Mouse (Mus musculus) stomach, postnatal 0 days (tissue): ENCODE data around the gene Ddit4. TPM values are rescaled to one million over a fixed set of nuclear protein-coding genes. Genes with fewer than 3 reads are reported as not detected.

ENCODE experiments used
- ATAC-seq: fragments of 200-750 bp; cut with Nextera tagmentation; 2 replicates; pipeline ENCODE4 v1.8.0; 2017; ENCODE audit not compliant: low FRiP score, low TSS enrichment
- DNase-seq: peaks from one replicate; pipeline ENCODE4 v3.0.0-alpha.2; 2016; ENCODE audit warnings: low spot score
- H3K27ac ChIP-seq: fragments of 300-500 bp; sonication (generic); replicated peaks from 2 replicates; pipeline ENCODE4 v1.5.1; 2014; ENCODE audit warnings: mild to moderate bottlenecking, control low read depth
- H3K27me3 ChIP-seq: fragments of 300-500 bp; sonication (generic); 2 replicates; pipeline ENCODE4 v1.6.1; 2014; ENCODE audit warnings: low read length; ENCODE audit not compliant: control insufficient read depth, insufficient read depth
- H3K36me3 ChIP-seq: fragments of 300-500 bp; sonication (generic); 2 replicates; pipeline ENCODE4 v1.6.1; 2014; ENCODE audit warnings: low read length, mixed read lengths; ENCODE audit not compliant: control insufficient read depth, insufficient read depth
- H3K4me1 ChIP-seq: fragments of 300-500 bp; sonication (generic); replicated peaks from 2 replicates; pipeline ENCODE4 v1.6.1; 2014; ENCODE audit warnings: antibody characterized with exemption; ENCODE audit not compliant: control insufficient read depth, insufficient read depth
- H3K4me2 ChIP-seq: fragments of 300-500 bp; sonication (generic); replicated peaks from 2 replicates; pipeline ENCODE4 v1.6.1; 2014; ENCODE audit warnings: low read depth, mild to moderate bottlenecking, control low read depth, moderate library complexity
- H3K4me3 ChIP-seq: fragments of 300-500 bp; sonication (generic); 2 replicates; pipeline ENCODE4 v1.5.1; 2014; ENCODE audit warnings: low read depth, low read length, control low read depth
- H3K9ac ChIP-seq: fragments of 300-500 bp; sonication (generic); 2 replicates; pipeline ENCODE4 v1.6.1; 2014; ENCODE audit warnings: mild to moderate bottlenecking, low read length, control low read depth, mixed read lengths
- H3K9me3 ChIP-seq: fragments of 300-500 bp; sonication (generic); 2 replicates; pipeline ENCODE4 v1.6.1; 2016; ENCODE audit warnings: low read length; ENCODE audit not compliant: control insufficient read depth
- CTCF ChIP-seq: IDR thresholded peaks from 2 replicates; pipeline ENCODE4 v1.5.1; 2016; ENCODE audit warnings: antibody characterized with exemption, low read depth, mild to moderate bottlenecking, moderate library complexity
- EP300 ChIP-seq: optimal IDR thresholded peaks from 2 replicates; pipeline ENCODE3; 2016; ENCODE audit warnings: antibody characterized with exemption
- WGBS: fragments of 180-500 bp; shearing (Covaris S2); extraction: QIAGEN DNeasy Blood & Tissue Kit; methylation state at CpG from one replicate; pipeline ENCODE4 v1.1.7; 2014; 5-methylcytosine and 5-hydroxymethylcytosine counted together
- polyA plus RNA-seq: library from polyadenylated mRNA; unstranded; fragments of >200 nt; fragmentation: Nextera tagmentation; extraction: Ambion mirVana; gene quantifications from 2 replicates; pipeline ENCODE4 v1.2.1, GENCODE M21; 2015

Ddit4 gene
- polyA plus RNA-seq, 1 experiment from 2014 or later: 17.3 TPM

GRCm38 (mm10) chr10:59901986-59902605 lies 49.5 kb downstream of the Ddit4 start:
- H3K4me2 ChIP-seq: no peak overlapping the region
- TF ChIP-seq EP300 (no peak), CTCF (no peak)
- H3K27me3 ChIP-seq: no peaks in the 10 kb centered on the region
- H3K36me3 ChIP-seq: peaks cover 2% of the 10 kb centered on the region; the same call in 1 of the 2 replicates
- ATAC-seq (no peak), DNase-seq (no peak)
- H3K27ac ChIP-seq: peak overlapping the region; percentile 73
- H3K4me1 ChIP-seq: peaks cover 18% of the 10 kb centered on the region
- H3K4me3 ChIP-seq: no peak overlapping the region
- WGBS: 60% methylated on average over 8 of the region's 8 CpGs
- no peak overlapping the region; the same call in 1 of the 2 replicates for H3K9ac ChIP-seq
- H3K9me3 ChIP-seq: no peaks in the 10 kb centered on the region

- Histone ChIP-seq H3K9ac (no peak overlapping the region), H3K4me2 (no peak overlapping the region), H3K4me1 (peaks cover 17% of the 10 kb centered on the region; the same call in 1 of the 2 replicates), H3K36me3 (peaks cover 4% of the 10 kb centered on the region), H3K27me3 (no peaks in the 10 kb centered on the region), H3K9me3 (no peaks in the 10 kb centered on the region), H3K27ac (peak overlapping the region; percentile 73), H3K4me3 (no peak overlapping the region)
- TF ChIP-seq CTCF: no peak
- TF ChIP-seq EP300: no peak
- WGBS: 76% methylated on average over 1 of the region's 1 CpGs
- no peak for DNase-seq
- no peak for ATAC-seq
These were observed 50.2 kb downstream of the Ddit4 start for GRCm38 (mm10) chr10:59901463-59901862.

GRCm38 (mm10) chr10:59900939-59901338 lies 50.7 kb downstream of the Ddit4 start:
- H3K27ac ChIP-seq: peak overlapping the region; percentile 73; the same call in 1 of the 2 replicates
- ATAC-seq: no peak
- no peak overlapping the region for H3K4me2 ChIP-seq
- H3K9me3 ChIP-seq: no peaks in the 10 kb centered on the region
- no peak for DNase-seq
- H3K27me3 ChIP-seq: no peaks in the 10 kb centered on the region
- H3K4me3 ChIP-seq: no peak overlapping the region
- 57% methylated on average over 4 of the region's 4 CpGs for WGBS
- peaks cover 9% of the 10 kb centered on the region for H3K36me3 ChIP-seq
- no peak overlapping the region for H3K9ac ChIP-seq
- no peak for TF ChIP-seq EP300
- peaks cover 17% of the 10 kb centered on the region; the same call in 1 of the 2 replicates for H3K4me1 ChIP-seq

- peak overlapping the region; percentile 94 for H3K27ac ChIP-seq
- WGBS: 15% methylated on average over 4 of the region's 4 CpGs
- H3K36me3 ChIP-seq: peaks cover 13% of the 10 kb centered on the region
- peak overlapping the region; percentile 61 for H3K9ac ChIP-seq
- TF ChIP-seq EP300 (no peak), CTCF (no peak)
- H3K4me3 ChIP-seq: no peak overlapping the region
- H3K4me1 ChIP-seq: peaks cover 17% of the 10 kb centered on the region; the same call in 1 of the 2 replicates
- H3K9me3 ChIP-seq: no peaks in the 10 kb centered on the region
- H3K27me3 ChIP-seq: no peaks in the 10 kb centered on the region
- no peak for DNase-seq
- H3K4me2 ChIP-seq: peak overlapping the region; percentile 27; the same call in 1 of the 2 replicates
- ATAC-seq: no peak
These were observed 51.5 kb downstream of the Ddit4 start for GRCm38 (mm10) chr10:59900174-59900435.

Other genes with a start within 250 kb of the Ddit4 start
- gene Micu1, start 249.4 kb downstream of the Ddit4 start, polyA plus RNA-seq: 52.4 and 56.2 TPM in 2 replicates
- 17.4 and 19.0 TPM in 2 replicates for gene Dnajb12, start 72.3 kb downstream of the Ddit4 start, polyA plus RNA-seq
- 29.0 and 31.6 TPM in 2 replicates for gene Ascc1, start 51.0 kb upstream of the Ddit4 start, polyA plus RNA-seq
- gene Anapc16, start 51.3 kb upstream of the Ddit4 start, polyA plus RNA-seq: 76.8 and 86.4 TPM in 2 replicates
- 3.6 and 4.1 TPM in 2 replicates for gene Spock2, start 154.4 kb upstream of the Ddit4 start, polyA plus RNA-seq